Mouse (Mus musculus) brain, embryonic 14.5 days (tissue): ENCODE data around the gene Drosha.

Experiments used
- CTCF ChIP-seq: fragments of 200-500 bp; IDR thresholded peaks from 2 replicates; pipeline ENCODE4 v1.5.1; 2012; ENCODE audit warnings: inconsistent platforms, mild to moderate bottlenecking, moderate library complexity, borderline replicate concordance; ENCODE audit not compliant: insufficient read depth, insufficient read length; ENCODE audit errors: extremely low read depth
- POLR2A ChIP-seq: fragments of 200-500 bp; IDR thresholded peaks from 2 replicates; pipeline ENCODE4 v1.6.1; 2012; ENCODE audit warnings: mild to moderate bottlenecking, inconsistent platforms, borderline replicate concordance; ENCODE audit not compliant: poor library complexity, insufficient read depth, insufficient read length, severe bottlenecking; ENCODE audit errors: extremely low read depth

DNA sequence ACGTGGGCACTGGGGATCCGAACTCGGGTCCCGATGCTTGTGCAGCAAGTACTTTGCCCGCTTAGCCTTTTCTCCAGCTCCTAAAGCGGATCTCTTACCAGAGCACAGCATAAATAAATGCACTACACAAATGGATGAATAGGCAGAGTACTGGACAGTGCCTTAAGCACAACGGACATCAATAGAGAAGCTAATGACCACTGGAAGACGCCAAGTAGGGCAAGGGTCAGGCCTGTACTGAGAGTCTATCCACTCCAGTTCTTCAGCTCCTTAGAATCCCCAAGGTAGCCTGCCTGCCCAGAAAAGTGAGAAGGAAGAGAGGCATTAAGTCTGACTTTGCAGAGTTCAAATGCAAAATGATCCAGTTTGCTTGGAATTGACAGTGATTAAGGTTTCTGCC is 147.8 kb downstream of the Drosha start:
- TF ChIP-seq CTCF (no peak), POLR2A (no peak)
